Mouse (Mus musculus) olfactory bulb, adult 2 months (tissue): ENCODE data around the gene Klhl3.

Experiments
- CTCF ChIP-seq: fragments of 200-500 bp; IDR thresholded peaks from 2 replicates; pipeline ENCODE4 v1.5.1; 2012; ENCODE audit warnings: low read depth, mild to moderate bottlenecking, low read length, moderate library complexity; ENCODE audit not compliant: insufficient read depth
- POLR2A ChIP-seq: fragments of 200-500 bp; IDR thresholded peaks from 2 replicates; pipeline ENCODE4 v1.6.1; 2012; ENCODE audit warnings: mild to moderate bottlenecking, low read depth, low read length, moderate library complexity; ENCODE audit not compliant: insufficient read depth

GRCm38 (mm10) chr13:58034507-58034906 lies 78.9 kb downstream of the Klhl3 start:
- TF ChIP-seq CTCF: no peak
- TF ChIP-seq POLR2A: no peak
